Mouse (Mus musculus): Measurements from ENCODE around the gene Ext2.

DNA sequence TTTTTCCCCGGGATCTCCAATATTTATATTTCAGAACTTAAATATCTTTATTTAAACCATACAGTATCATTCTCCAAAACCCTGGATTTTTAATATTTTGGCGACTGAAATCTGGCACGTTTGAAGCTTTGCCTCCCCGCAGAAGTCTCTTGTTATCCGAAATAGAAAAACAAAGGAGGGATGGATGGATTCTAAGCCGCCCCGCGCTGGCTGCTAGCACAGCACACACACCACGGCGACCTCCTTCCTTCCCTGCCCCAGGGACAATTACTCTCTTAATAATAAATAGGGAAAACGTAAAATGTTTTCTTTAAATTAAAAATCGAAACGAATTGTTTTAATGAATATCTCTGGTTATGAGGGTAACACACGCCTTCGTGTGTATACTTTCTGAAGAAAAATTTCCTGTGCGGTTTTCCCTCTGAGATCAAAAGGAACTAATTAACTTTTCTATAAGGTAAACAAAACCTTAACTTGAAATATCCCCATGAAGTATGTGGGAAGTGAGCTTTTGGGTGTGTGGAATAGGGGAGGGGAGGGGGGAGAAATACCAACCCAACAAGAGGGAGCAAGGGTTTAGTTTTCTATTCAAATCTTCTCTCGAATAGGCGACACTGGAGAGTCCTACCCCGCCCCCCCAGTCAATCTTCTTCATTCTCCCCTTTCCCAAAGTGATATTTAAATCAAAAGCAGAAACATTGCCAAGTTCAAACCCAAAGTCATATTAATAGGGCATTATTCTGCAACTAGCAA is 203.7 kb downstream of the Ext2 start:
- TF ChIP-seq CTCF (IDR thresholded peaks at IDR 0.05; ENCODE audit: control insufficient read depth, insufficient read depth, insufficient read length) (no peak), MAX (IDR thresholded peaks at IDR 0.05) (no peak), MYOD1 (IDR thresholded peaks at IDR 0.05; ENCODE audit: control insufficient read depth, insufficient read length, low read depth) (no peak), CEBPB (IDR thresholded peaks at IDR 0.05; ENCODE audit: low read depth) (no peak), USF1 (IDR thresholded peaks at IDR 0.05; ENCODE audit: low read depth) (no peak), MYOG (IDR thresholded peaks at IDR 0.05; ENCODE audit: control insufficient read depth, extremely low read depth, insufficient read length) (no peak), FOSL1 (IDR thresholded peaks at IDR 0.05; ENCODE audit: insufficient read depth, low read length, poor library complexity, severe bottlenecking) (no peak)

Measured in C2C12 (cell line).